Mouse (Mus musculus) retina, postnatal 7 days (tissue): ENCODE measurements around the gene Plk3.

ENCODE experiments used
- DNase-seq: peaks from one replicate; pipeline ENCODE4 v3.0.0-alpha.2; 2012; ENCODE audit warnings: low read depth, low spot score

The Plk3 gene

DNA sequence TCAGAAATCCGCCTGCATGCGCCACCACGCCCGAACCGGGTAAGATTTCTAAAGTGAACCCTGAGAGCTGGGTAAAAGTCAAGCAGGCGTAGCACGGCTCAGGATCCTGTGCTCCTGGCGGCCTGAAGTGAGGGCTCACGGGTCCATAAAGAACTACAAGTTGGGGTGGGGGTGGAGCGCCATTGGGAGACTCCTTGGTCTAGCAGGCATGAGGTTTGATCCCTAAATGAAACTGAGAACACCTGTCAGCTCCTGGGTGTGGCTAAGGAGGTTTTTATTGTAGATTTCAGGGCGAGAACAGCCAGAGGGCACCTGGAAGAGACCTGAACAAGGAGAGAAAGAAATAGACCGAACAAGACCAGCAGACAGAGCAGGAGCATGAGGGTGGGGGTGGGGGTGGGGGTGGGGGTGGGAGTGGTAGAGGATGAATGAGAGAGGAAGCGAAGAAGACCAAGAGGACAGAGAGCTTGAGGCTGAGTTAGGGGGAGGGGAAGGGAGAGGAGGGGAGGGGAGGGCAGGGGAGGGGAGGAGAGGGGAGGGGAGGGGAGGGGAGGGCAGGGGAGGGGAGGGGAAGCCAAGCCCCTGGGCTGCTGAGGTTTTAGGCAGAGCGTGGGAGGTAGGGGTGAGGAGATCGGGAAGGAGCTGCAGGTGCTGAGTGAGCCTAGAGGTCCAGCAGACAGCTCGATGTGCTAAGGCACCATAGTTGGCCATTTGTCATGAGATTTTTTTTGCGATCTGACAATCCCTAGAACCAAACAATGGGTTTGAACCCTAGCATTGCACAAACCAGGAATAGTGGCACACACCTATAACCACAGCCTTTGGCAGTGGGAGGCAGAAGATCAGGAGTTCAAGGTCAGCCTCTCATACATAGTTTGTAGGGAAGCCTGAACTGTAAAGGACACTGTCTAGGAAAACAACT, 4.8 kb upstream of the Plk3 start:
- DNase-seq, result no peak

DNA sequence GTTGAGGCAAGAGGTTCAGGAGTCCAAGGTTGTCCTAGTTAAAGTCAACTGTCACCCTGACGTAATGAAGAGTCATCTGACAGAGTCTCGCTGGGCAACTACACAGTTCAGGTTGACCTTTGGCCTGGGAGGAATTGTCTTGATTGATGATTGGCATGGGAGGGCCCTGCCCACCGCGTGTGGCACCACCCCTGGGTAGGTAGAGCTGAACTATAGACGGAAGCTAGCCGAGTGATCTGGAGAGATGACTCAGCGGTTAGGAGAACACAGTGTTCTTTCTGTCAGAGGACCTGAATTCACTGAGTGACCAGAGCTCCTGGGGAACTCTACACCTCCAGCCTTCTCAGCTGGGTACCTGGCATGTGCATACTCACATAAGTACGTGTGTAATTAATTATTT, 2.3 kb upstream of the Plk3 start:
- DNase-seq, result no peak

DNA sequence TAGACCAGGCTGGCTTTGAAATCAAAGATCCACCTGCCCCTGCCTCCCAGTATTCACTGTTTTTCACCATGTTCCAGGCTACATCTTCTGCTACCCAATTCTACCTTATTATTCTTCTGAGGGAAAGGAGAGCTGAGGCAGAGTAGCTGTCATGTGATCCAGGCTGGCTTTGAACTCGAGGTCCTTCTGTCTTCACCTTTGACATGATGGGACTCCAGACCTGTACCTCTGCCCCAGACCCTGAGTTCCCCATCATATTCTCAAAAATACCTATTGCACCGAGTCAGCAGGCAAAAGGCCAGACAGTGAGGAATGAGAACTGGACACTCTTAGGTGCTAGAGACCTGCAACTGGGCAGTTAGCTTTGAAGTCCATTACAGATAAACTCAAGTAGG, 835 bp upstream of the Plk3 start:
- no peak for DNase-seq

DNA sequence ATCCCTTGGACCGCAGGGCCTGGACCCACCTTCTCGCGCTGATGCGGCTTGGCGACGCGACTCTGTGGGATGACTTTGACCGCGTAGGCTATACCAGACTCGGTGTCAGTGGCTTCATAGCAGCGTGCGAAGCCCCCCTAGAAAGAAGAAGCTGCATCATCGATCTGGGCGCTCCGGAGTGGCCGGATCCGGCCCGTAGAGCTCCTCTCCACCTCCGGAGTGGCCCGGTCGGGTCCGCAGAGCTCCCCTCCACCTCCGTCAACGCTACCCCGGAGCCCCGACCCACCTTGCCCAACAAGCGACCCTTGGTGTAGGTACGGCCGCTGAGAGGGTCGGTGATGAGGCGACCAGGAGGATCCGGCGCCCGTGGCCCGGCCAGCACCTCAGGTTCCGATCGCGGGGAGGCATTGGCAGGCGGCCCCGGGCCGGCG, 382 bp downstream of the Plk3 start:
- DNase-seq, result no peak

DNA sequence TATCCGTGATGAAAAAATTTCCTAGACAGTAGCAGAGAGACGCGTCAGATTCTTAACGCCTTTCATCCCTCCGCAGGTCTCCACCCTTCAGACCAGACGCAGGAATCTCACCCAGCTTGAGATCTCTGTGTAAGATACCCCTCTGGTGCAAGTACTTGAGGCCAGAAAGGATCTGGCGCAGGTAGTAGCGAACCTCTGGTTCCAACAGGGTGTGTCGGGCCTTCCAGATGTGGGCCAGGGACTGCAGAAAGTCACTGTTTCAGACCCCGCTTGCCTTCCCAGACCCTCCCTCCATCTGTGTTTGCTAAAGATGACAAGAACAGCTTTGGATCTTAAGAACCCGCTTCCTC, 994 bp downstream of the Plk3 start:
- DNase-seq, result no peak

DNA sequence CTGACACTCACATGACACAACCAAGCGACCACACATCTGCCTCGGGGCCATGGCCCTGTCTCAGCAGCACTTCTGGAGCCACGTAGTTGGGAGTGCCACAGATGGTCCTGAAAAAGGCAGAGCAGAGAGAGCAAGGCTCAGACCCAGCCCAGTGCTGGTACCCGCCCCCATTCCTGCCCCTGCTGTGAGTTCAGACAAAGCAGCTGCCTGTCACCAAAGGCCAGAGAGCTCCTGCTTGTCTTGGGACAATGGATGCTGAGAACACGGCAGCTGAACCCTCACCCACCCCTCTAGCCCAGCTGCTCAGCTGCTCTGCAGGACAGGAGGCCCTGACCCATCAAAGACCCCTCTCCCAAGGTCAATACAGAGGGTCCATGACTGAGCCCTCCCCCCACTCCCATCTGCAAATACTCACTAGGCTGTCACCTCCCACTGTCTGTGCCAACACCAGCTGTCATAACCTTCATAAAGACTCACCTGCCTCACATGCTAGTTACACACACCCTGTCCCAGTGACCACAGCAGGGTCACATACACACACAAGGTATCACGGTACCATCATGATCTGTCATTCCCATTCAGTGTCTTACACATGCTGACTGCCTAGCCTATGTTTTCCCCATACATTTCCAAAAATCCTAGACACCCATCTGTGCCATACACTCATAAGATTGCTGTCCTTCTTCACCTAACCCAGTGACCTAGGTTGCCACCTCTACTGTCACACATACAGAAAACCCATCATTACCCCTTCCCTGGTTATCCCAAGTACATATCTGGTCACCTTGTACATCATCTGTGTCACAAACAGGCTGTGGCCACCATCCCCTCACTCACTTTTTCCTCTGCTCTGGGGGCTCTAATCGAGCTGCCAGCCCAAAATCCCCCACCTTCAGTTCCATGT, 1.6 kb downstream of the Plk3 start:
- DNase-seq, result no peak

DNA sequence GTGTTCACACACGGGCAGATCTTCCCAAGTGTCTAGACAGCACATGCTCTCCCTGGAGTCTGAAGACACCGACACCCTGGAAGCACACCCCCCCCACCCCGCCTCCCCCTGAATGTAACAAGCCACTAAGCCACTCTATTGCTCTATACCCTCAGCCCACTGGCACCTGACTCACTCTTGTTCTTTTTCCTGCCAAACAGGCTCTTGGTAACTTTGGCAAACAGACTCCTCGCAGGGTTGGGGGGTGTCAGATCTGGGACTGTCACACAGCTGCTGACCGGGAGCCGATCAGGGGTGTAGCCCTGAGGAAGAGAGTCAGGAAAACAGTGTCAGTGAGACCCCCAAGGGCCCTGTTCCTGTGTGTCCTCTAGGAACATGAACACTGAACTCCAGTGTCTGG, 2.6 kb downstream of the Plk3 start:
- no peak for DNase-seq

DNA sequence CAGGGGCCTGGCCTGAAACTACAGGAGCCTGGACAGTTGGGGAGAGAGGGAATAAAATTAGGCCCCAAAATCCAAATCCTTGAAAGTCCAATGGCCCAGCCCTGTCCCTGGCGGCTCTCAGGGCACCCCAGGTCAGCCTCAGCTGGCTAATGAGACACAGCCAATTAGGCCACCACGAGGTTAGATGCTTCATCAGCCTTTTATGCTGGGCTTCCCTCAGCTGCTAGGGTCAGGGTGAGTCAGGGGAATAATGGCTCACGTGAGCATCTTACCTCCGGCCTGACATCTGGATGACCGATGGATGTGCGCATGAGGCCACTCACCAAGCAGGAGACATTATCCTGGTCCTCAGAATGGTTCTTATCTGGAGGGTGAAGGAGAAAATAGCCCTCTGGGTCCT, 3.0 kb downstream of the Plk3 start:
- DNase-seq, result no peak

DNA sequence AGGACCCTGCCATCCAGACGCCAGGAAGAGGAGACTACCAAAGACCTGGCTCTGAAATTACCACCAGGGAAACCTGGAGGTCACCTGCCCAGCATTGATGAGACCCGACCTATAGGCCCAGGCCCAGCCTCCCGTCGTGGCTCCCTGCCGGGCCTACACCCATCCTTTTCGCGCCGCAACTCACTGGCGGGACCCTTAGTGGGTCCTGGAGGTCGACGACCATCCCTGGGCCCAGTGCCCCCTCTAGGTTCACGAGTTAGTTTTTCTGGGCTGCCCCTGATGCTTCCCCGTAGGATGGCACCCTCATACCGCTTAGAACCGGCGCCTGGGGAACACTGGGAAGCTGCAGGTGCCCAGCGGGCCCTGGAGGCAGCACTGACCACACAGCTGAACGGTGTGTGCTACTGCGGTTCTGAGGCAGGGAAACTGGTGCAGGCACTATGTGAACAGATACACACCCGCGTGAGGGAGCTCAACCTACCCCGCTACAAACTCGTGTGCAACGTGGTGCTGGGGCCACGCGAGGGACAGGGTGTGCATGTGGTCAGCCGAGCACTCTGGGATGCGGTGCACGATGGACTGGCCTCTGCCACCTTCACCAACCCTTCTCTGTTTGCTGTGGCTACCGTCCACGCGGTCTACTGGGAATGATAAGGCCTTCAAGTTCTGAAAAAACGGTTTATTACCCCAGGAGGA, 5.6 kb downstream of the Plk3 start:
- DNase-seq, result no peak

DNA sequence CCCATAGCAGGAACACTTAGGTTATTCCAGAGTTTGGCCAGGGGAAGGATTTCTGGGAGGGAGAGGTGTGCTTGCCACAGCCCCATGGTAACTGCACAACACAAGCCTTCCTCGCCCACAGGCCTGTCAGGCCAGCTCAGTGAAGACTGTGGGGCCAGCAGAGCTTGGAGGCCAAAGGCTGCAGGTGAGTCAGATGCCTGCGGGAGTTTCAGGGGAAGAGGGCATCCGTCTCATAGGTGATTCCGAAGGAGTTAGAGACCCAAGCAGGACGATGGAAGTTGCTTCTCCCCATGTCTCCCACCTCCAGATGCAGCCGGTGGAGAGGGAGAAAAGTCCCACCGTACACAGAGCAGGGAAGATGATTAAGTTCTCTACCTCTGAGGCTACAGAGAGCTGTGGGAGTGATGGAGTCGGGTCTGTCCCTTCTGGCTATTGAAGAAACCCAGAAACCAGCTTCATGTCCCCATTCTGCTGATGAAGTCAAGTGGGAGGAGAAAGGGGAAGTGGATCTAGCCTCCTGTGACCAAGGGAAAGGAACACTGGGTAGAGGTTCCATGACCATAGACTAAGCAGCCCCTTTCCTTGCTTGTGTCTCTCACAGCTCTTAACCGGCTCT, 7.0 kb downstream of the Plk3 start, which contains the start of gene Tctex1d4:
Tctex1d4 (plus strand) TSS at position 120 of the 616 bp plus-strand sequence.
- DNase-seq, result no peak

DNA sequence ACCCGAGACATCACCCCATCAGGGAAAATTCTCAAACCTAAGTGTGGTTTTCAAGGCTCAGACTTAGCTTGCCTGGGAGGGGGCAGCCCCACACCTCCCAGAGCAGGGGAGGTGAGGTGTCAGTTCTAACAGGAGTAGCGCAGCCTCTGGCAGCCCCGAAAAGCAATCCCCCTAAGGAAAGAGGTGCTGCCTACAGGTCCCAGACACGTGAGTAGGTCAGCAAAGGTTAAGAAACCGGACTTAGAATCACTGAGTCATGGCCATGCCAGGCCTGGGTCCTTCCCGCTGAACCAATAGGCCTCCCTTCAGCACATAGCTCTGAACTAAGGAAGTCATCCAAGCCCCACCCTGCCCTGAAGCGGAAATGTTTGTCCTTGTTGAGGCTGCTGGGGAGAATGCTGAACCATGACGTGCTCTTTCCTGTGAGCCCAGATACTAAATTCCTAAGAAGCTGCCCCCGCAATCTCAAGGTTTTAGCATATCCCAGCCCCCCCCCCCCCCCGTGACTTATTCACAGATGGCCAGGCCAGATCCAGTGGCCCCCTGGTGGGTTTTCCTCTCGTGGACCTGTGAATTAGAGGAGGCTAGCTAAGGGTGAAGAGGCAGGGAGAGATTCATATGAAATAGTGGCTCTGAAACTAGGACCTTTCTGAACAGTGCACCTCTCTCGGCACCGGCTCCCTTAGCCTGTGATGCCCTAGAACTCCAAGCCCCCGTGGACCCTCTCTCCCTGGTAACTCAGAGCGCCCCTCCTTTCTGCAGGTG, 7.7 kb downstream of the Plk3 start:
- no peak for DNase-seq

DNA sequence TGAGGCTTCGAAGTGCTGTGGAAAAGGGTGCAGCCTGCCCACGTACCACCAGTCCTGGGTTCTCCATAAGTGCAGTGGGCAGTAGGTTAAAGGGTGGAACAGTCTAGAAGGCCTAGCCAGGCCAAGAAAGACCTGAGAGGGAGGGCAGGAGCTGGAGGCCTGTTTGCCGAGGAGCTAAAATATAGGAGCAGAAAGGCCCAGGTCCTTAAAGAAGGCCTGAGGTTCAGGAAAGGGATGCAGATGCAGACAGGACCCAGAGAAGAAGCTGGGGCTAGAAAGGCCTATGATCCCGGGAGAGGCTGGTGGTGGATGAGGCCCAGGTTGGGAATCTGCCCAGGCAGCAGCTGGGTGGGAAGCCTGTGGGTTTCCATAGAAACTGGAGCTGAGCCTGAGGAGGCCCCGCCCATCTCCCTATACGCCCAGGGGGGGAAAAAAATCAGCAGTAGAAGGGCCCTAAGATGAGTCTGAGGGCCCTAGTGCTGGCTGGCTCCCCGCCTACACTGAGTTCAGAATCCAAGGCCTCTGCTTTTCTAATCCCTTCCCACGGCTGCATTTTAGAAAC, 8.3 kb downstream of the Plk3 start, which contains the start of gene Btbd19:
Btbd19 (minus strand) TSS at position 378 of the 562 bp plus-strand sequence.
- DNase-seq, result no peak

DNA sequence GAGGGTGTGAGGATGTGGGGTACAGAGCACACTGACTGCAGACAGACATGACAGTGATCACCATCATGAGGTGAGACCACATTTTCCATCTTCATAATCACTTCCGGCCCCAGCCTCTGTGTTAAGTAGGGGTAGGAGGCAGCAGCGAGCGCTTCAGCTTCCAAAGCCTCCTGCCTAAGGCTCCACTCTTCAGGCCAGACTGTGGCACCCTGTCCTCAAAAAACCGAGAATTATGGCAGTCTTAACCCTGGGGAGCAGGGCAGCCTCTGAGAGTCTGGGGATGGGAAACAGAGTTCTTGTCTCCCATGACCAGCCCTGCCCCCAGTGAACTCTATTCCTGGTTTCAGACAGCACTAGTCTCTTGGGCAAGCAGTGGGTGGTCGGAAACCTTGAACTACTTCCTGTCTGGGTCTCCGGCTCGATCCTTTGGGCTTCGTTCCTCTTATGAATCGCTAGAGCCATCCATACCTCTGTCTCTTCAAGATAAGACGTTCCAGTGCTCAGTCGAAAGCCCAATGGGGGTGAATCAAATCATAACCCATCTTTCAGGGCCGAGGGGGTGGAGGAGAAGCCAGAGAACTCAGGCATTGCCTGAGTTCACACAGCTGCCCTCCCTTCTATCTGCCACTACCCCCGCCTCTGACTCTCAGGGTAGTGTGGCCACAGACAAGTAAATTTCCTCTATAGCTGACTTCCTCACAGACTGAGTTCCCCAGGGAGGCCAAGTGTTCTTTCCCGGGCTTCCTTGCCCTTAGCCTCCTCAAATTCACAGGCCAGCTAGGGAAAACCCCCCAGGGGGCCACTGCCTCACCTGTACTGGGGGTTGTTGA, 9.0 kb downstream of the Plk3 start:
- DNase-seq, result no peak

DNA sequence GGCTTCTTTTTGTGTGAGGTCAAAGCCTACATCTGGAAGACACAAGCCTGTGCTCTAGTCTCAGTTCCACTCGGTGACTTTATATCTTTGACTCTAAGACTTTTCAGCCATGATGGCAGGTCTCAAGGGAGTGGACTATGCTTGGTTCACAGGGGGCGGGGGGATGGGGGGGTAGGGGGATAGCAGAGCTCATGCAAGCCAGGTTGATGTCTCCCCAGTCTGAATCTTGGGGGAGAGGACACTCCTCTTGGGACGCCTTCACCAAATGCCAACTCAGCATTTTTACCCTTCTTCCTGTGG, 9.6 kb downstream of the Plk3 start:
- DNase-seq, result no peak

DNA sequence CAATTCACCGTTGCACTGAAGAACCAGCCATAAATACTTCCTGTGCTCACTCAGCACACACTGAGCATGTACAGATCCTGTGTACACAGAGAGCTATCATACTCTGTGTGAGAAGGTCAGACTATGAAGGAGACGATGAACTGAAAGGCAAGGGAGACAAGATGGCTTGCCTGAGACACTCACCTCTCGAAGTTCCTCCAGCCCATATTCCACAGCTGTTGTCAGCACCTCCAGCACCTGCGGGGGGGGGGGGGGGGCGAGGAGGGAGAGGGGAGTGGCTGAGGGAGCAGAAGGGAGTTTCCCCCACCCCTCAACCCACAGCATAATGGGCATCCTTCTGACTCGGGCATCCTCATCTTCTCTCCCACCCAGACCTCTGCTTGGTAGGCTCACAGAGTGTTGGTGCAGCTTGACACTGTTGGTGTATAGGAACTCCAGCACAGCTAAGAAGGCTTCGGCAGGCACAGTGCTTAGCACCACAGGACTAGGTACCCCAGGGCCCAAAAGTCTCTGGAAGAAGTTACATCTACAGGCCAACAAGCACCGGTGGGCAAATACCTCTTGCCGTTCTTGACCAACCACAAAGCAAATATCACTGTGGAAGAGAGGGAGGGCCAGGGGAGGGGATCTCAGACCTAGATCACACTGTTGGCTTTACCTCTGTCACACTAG, 10.1 kb downstream of the Plk3 start:
- DNase-seq, result no peak

DNA sequence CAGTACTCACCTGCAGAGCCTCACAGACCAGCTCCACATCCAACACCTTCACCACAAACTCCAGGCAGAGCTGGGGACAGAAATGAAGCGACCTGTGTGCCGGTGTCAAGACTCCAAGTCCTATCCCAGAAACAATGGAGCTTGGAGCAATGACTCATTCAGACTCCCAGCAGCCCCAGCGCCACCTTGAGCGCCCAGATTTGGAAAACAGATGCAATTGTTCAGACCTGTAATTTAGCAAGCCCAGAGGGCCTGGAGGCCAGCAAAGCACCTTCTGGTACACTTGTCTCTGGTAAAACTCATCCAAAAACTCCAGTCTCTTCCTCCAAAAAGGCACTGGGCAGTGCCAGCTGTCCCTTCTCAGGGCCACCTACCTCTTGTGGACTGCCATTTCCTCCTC, 11.6 kb downstream of the Plk3 start:
- DNase-seq, result no peak

DNA sequence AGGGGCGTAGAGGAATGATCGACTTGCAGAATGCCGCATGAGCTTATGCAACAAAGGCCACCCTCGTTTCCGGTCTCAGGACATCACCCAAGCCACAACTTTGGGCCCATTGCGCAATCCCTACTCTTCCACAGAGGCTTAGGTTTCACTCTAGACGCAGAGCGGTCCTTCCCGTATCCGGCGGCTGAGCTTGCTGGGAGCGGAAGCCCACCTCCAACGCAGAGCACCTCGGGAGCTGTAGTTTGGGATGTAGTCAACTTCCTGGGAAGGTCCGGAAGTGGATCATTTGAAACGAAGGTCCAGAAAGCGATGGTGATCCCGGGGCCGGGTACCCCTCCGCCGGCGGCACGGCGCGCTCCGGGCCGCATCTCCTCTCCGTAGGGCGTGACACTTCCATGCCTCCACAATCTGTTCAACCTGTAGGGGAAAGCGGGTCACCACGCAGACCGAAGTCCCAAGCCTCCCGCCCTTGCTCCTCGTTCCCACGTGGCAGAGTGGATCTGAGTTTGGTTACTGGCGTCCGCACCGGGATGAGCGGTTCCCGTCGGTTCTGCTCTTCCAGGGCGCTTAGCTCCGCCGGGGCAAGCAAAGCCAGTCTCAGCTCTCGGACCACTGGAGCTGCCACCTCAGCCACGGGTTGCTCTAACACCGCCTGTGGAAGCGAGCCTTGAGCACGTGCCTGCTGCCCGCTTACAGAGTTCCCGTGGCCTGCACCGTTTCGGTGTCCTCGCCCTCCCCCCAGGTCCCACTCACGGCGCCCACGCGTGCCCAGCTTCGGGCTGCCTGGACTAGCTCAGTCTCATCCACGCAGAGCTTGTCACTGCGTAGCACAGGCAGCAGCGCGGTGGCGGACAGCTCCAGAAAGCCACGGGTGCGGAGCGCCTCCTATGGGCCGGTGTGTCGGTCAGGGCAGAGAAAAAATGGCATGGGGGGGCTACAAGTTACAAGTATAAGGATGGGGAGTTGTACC, 13.0 kb downstream of the Plk3 start:
- peak; percentile 86 for DNase-seq

DNA sequence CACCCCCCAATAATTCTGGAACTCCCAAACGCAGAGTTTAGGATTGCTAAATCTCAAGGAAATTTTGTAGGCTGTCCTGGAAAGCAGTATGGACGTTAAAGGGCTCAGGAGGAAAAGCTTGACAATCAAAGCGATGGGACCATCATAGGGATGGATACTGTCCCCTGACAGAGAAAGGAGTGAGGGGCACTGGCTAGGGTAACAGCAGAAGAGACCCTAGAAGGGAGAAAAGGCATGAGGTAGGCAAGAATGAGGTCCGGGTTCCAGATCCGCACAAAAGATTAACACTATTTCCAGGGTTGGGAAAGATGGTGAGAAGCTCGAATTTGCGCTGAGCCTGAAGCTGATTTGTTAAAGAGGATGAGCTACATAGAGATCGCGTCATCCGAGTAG, 13.7 kb downstream of the Plk3 start:
- no peak for DNase-seq
